Mouse (Mus musculus): ENCODE data around the gene Ccdc149.

DNA sequence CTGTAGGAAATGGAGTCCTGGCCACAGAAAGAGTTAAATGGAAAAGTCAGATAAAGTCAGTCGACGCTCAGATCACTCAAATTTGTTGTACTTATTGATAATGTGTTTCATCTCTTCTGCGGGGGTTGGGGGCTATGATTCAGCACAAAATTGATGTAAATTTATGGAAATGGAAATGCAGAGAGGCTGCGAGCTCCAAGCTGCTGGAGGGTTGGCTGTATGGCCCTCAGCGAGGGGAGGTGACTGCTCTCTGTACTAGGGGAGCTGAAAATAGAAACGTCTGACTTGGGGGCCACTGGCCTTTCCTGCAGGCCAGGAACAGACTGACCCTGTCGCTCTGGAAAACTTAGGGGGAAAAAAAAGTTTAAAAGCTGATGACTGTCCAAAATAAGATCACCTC lies 5.5 kb upstream of the Ccdc149 start:
- TF ChIP-seq CTCF (IDR thresholded peaks at IDR 0.05 in 2 of 3, conservative IDR thresholded peaks at IDR 0.05 in 1 of 3; ENCODE audit: control insufficient read depth in 1 of 3, insufficient read depth in 1 of 3, low read depth in 2 of 3, low read length in 3 of 3, poor library complexity in 1 of 3, severe bottlenecking in 1 of 3), result no peak
- no peak for TF ChIP-seq ZKSCAN1 (IDR thresholded peaks at IDR 0.05; ENCODE audit: low read depth, low read length)
- no peak for TF ChIP-seq POLR2A (IDR thresholded peaks at IDR 0.05; ENCODE audit: control insufficient read depth in 1 of 2, insufficient read depth in 1 of 2, low read depth in 1 of 2, low read length in 2 of 2, poor library complexity in 1 of 2)

All from MEL (cell line).